Mouse (Mus musculus) left cerebral cortex, adult 9 months (tissue): Measurements from ENCODE around the gene Wdr43.
A peak's percentile ranks its signal among the peaks of the same experiment; 100 is the strongest.
"Not testable (repeated sequence)": the region's sequence is repeated elsewhere in the genome, so short reads cannot be mapped to it uniquely, and the experiment has no call there.

Experiments
- DNase-seq, 2 experiments: peaks; one replicate each; pipeline ENCODE4 v3.0.0; 2022; ENCODE audit warnings: low spot score in 2 of 2

Wdr43 gene

DNA sequence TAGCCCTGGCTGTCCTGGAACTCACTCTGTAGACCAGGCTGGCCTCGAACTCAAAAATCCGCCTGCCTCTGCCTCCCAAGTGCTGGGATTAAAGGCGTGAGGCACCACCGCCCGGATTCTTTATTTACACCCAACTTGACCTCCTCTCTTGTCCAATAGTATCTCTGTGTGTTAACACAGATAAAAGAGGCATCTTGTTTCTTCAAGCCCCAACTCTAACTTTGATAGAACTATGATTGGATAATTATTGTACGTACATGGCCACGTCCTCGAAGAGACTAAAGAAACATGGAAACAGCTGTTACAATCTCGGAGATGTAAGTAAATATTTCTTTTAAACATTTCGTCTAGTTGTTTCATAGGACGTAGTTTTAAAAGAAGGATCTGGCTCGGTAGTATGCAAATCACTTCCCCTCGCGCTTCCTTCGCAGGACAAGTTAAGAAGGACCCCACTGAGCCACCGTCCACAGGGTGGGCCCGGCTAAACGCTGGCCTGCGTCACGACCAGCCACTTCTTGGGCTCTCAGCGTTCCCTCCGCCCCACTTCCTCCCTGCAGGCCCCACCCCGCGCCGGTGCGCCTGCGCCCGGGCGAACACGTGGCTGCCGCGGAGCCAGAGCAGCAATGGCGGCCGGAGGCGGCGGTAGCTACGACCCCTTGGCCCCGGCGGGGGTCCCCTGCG lies at the start of gene Wdr43:
TSS of gene Wdr43 (plus strand) at position 258 of the 681 bp plus-strand sequence.
- peak; percentile 92 to 97 for DNase-seq

DNA sequence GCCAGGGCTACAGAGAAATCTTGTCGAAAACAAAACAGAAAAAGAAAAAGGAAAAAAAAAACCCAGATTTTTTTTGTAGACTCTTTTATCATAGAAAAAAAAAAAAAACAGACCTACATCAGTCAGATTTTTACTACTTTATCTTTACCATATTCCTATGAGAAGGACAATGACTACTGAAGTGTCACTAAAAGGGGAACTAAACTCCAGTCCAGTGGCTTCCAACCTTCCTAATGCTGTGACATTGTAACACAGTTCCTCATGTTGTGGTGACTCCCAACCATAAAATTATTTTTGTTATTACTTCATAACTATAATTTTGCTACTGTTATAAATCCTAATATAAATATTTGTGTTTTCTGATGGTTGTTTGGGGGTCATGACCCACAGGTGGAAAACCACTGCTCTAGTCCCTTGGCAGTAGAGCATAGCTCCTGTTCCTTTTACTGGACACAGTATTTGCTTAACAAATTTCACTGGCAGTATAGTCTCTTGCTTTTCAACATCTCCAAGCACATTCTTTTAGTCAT lies 36.5 kb upstream of the Wdr43 start:
- DNase-seq = no peak

DNA sequence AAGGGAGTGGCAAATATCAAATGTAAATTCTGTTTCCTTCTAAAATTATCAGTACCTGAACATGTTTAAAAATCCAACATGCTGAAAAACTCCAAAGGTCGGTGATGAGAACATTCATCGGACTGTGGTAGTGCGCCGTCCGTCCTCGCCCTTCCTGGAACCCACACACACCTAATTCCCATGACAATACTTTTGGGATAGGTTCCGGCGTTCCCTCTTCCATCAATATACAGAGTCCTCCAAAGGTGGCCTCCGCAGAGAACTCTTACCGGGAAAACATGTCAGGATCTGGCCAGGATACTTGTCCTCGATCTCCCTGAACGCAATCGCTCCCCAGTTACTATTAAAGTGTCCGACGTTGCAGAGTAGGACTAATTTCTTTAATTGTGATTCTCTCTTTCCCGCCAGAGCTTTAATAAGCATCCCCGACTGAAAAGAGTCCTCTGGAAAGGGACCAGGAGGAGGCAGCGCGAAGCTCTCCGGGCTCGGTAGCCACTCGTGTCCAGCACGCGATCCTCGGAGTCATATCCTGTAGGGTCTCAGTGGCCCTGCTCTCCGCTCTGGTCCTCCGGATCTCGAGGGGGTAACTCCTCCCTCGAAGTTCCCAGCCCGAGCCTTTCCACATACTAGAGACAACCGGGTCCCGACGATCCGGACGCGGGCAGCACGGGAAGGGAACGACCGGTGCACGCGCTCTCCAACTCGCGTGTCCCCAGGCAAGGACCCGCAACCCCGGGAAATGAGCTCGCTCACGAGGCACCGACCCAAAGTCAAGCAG lies 17.6 kb upstream of the Wdr43 start:
- peak in 1 of 2 experiments; percentile 8 for DNase-seq

DNA sequence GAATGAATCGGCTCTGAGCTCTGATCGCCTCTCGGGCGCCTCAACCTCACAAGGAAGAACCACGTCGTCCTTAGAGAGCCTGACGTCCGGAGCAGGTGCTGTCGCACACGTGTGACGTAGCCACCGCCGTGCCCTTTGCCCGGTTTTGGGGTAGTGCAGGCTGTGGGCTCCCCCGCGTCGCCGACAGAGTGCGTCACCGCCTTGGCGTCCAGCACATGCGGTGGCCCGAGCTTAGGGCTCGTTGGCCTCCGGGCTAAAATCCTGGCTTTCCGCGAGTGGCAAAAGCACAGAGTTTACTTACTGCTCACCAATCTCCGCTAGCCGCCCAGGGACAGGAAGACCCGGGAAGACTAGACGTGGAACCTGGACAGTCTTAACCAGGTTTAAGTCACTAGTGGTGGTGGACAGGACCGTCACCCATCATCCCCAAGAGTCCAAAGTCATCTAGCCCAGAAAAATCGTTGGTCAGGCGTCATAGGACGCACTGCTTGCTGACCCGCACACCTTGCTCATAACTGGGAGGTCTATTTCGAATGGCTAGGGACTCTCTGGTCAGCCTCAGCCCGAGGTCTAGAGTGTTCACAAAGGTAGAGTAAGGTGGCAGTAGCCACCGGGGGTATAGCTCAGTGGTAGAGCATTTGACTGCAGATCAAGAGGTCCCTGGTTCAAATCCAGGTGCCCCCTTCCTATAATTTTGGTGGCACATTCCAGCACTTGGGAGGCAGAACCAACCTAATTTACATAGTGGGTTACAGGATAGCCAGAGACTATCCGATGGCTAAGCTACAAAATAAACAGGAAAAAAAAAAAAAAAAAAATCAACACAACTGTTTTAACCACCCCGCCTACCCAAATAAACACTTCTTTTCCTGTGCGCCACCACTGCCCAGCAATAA lies 16.8 kb upstream of the Wdr43 start:
- peak; percentile 88 to 92 for DNase-seq

DNA sequence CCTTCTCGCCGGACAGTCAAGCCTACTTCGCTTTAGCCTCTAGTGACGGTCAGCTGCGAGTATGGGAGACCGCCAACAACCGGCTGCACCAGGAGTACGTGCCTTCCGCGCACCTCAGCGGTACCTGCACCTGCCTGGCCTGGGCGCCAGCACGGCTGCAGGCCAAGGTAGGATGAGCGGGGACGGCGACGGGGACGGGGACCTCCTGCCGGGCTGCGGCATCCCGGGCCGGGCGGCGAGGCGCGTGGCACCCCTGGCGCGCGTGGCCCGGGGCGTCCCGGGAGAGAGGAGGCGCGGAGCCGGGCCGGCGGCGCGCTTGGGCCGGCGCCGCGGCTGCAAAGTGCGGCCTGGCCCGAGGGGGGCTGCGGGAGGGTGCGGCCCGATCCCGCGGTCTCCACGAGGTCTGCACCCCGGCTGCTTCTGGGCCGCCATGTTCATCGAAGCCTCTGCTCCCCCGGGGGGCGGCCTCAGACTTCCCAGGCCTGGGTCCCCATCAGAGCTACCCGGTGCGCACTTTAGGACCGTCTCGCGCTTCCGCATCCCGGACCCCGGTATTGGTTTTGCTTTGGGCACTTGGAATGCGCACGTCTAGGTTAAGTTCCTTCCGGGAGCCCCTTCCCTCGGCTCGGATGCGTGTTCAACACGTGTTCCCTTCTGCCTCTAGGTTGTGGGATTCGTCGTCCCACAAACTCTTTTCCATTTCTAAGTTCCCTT lies 781 bp downstream of the Wdr43 start:
- DNase-seq = no peak

DNA sequence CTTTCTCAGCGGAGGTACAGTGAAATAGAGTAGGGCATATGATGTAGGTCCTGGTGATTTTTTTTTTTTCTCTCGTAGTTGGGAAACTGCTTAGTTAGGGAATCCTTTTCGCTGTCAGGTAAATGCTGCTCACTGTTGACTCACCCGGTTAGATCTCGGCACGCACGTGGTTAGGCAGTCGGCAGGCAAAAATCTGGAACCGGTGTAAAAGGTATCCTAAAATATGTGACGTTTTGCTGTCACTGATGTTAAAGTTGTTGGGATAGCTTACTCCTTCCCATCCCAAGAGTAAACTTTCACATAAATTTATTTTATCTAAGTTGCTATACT lies 1.3 kb downstream of the Wdr43 start:
- no peak for DNase-seq

DNA sequence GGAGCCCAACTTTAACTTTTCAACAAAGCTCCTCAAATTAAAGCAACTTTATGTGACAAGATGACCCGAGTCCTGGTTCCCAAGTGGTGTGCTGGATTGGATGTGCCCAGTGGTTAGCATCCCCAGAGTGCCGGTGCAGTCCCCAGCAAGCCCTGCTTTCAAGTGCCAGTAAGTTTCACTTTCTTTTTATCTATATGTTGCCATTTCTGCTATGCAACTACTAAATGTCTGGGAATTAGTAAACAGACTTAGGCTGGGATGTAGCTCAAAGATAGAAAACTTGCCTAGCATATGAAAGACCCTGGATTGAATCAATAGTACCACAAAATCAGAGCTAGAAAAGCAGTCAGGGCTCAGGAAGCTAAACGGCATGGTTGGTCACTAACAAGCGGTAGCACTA lies 2.3 kb downstream of the Wdr43 start:
- no peak for DNase-seq

DNA sequence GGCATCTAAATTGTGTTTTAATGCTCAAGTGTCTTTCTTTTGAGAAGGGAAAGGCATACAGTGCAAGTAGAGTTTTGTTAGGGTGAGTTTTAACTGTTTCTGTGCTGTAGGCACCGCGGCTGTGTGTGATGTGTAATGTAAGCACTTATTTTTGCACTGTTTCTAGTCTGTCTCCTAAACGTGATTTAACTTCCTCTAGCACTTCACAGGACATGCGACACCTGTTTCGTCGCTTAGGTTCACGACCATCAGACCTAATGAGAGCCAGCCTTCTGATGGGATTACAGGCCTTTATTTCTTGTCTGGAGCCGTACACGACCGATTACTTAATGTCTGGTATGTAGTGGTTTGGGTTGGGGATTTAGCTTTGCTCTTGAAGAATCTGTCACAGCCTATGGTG lies 16.1 kb downstream of the Wdr43 start:
- no peak for DNase-seq

DNA sequence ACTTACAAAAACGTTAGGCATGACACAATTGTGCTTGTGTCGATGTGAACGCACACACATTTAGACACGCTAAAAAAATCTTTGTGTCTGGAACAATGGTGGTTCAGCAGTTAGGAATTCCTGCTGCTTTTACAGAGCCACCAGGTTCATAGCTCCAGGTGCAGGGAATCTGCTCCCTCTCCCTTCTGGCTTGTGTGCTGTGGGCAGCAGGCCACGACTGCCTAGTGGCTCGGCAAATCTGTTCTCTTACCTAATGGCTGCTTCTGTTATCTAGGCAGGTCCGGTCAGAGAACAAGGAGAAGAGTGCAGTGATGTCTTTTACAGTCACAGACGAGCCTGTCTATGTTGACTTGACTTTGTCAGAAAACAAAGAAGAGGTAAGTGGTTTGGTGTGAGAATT lies 17.7 kb downstream of the Wdr43 start:
- no peak for DNase-seq

DNA sequence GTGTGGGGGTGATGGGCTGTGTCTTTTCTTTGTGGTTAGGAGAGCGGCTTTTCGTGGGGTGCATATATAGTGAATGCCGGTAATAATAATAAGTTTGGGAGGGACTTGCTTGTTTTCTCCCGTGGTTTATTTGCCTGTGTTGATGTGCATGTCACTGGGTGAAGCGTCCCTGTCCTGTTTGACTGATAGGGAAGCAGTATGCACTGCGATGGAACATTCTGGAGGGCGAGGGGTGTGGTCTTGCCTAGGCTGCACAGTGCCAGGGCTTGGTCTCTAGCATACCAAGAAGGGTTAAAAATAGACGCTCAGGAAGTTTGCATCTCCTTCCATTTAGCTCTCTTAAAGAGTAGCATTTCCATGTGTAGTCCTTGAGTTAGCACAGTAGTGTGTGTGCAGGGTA lies 21.1 kb downstream of the Wdr43 start:
- no peak for DNase-seq

DNA sequence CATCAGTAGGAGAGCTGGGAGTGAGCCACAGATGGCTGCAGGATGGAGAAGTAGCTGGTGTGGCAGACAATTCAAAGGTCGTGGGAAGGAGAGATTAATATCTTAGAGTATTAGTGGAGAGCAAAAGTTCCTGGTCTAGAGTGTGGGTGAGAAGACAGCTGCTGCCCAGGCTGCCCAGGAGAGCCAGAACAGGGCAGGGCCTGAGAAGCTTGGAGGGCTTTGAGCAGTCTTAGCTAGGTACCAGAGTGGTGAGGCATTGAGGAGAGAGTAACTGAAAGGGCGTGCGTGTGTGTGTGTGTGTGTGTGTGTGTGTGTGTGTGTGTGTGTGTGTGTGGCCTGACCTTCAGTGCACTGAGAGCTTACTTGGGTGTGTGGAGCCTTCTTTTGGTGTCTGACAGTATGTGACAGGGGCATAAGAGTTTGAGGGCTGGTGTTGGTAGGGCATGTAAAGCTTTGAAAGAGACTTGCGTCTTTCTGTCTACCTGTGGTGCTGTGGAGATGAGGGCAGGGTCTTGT lies 22.1 kb downstream of the Wdr43 start:
- DNase-seq = no peak

DNA sequence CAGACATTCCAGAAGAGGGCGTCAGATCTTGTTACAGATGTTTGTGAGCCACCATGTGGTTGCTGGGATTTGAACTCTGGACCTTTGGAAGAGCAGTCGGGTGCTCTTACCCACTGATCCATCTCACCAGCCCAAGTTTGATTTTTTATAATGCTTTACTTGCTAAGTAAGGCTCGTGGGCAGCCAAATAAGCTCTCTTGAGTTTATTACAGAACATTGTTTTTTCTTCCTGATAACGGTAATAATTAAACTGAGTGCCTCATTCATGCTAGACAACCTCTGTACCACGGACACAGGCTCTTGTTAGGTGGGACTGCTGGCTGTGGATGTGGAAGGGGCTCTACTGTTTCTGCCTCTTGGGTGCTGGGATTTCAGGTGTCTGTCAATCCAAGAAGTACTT lies 23.4 kb downstream of the Wdr43 start:
- DNase-seq = not testable (repeated sequence)

DNA sequence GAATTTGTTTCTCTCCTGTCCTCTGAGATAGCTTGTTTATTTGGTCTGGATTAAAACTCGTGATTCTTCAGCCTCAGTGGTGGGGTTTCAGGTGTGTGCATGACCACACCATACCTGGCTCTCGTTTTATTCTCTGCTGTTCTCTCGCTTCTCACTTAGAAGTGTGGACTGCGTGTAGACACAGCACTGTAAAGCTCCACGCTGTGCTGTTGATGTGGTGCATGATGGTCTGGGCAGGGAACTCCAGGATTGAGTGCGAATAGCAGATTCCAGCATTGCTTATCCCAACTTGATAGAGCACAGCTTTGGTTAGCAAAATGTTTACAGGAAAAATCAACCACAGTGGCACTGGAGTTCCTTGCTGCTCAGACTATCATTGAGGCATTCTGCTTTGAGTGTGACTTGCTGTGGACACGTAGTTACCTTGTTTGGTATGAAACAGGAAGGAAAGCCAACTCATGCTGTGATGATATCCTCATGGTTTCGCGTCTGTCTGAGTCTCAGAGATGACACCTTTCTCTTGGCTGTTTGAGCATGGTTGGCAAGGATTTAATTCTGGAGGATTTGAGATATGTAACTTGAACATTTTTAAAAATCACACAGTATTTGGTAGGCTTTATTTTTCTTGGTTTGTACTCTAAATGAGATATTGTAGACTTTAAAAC lies 24.9 kb downstream of the Wdr43 start:
- no peak for DNase-seq

DNA sequence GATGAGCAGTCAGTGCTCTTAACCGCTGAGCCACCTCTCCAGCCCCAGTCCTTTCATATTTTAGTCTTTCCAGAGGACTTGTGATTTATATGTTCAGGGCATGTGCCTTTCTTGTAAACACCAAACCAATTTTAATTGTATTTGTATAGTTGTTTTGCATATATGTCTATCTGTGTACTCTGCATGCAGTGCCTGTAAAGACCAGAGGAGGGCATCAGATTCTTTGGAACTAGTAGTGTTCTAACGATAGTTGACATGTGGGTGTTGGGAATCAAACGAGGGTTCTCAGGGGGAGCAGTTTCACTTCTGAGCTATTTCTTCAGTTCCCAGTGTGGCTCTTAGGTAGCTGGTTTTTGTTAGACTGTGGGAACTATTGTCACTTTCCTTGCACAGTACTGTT lies 26.5 kb downstream of the Wdr43 start:
- DNase-seq = no peak

DNA sequence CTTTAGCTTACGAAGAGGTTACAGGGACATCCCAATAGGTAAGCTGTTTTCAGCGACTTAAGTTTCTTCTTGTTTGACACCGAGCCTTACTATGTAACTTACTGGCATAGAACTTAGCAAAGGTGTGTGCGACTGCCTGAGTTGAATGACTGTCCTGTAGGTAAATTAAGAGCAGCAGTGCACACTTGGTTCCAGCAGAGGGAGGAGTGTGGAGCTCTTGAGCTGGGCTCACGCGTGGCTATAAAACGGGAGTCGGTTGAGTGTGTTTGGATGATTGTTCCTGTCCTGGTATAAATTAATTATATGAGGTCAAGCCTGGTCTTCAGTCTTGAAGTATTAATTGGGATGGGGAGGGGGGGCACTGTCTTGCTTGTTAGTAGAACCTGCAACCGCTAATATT lies 34.3 kb downstream of the Wdr43 start:
- DNase-seq = no peak

DNA sequence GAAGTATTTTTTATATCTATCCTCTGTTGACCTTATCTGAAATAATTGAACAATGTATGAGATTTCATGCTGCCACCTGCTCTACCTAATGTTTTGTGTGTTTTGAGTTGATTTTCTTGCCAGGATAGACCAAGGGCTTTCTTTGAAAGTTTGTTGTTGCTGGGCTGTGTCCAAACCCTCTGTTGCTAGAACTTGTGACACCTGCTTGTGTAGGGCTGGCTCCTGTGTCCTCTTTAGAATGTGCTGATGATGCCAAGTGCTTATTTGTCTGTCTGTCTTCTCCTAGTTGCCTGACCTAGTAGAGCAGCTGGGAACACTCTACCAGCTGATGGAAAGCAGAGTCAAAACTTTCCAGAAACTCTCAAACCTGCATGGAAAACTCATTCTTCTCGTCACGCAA lies 36.8 kb downstream of the Wdr43 start:
- DNase-seq = no peak

DNA sequence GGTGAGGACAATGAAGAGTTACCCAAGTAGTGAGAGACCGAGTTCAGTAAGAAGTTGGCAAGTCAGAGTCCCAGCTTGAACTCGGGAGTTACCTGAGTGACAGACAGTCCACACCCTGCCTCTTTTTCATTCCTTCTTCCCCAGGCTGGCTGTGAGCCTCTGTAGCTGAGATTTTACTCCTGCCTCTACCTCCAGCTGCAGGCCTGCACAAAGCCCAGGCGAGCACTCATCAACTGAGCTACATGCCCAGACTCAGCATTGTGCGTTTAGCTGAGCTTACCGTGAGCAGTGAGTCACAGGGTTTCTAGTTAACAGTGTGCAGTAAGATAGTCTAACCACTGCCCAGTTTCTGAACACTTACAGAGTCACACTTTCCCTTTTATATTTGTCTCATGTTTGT lies 37.2 kb downstream of the Wdr43 start:
- DNase-seq = no peak

DNA sequence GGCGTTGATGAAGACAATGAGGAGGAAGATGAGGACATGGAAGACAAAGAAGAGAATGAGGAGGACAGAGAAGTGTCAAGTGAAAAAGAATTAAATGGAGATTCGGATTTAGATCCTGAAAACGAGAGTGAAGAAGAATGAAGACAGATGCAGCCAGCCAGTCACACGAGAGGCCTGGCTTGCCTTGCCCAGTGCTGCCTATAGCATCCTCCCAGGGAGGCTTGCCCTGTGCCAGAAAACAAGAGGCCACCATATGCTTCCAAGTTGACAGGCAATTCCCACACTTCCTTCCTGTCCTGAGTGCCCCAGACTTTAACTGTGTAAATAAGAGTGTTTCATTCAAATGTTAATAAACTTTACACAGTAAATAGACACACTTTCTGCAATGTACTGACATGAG lies 41.8 kb downstream of the Wdr43 start:
- no peak for DNase-seq

DNA sequence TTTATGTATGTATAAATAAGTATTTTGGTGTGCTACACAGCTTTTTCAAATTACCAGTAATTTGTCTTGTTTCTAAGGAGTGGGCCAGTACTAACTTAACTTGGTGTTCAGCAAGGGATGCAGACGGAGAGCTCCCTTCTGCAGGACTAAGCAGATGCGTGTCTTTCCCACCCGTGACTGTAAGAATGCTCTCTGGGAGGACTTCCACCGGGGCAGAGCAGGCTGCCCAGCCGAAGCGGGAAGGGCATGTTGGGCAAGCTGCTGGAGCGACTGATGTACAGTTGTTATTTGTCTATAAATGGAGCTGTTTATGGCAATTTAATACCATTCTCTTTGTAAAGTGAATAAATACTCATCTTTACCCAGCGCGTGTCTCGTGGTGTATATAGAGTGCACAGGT lies 43.0 kb downstream of the Wdr43 start:
- no peak for DNase-seq

DNA sequence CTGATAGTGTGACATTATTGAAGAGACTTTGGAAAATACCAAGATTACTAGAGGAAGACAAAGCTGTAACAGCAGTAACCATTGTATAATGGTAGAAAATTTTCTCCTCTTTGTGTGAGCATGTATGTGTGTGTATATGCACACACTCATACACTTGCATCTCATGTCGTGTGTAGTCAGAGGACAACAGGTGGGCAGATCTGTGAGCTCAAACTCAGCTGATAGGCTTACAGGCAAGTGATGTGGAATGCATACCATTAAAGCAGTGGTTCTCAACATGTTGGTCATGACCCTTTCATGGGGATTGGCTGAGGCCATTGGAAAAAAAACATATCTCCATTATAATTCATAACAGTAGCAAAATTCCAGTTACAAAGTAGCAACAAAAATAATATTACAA lies 44.7 kb downstream of the Wdr43 start:
- no peak for DNase-seq

DNA sequence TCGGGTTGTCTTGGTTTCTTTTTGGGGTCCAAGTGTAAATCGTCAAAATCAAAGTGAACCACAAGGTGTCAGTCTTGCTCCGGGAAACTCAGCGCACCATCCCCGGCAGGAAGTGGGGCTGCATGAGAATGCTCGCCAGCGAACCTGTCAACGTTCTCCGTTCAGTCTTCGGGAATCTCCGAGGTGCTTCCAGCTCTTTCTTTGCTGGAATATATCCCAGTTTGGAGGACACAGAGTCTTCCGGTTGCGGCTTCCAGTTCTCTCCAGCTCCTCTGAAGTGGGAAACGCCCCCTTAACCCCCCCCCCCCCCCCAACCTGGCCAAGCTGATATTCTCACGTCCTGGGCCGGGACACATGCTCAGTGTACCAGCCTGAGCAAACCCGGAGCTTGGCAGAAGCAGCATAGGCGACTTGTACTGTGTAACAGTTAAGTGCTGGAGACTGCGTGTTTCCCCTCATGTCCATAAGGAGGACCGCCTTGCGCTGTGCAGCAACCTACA lies 47.1 kb downstream of the Wdr43 start:
- peak; percentile 25 to 80 for DNase-seq
